Mouse (Mus musculus): ENCODE data around the gene Gm10251. TPM values are rescaled to one million over a fixed set of nuclear protein-coding genes. Genes with fewer than 3 reads are reported as not detected.
"Not testable (repeated sequence)": the region's sequence is repeated elsewhere in the genome, so short reads cannot be mapped to it uniquely, and the experiment has no call there.

The Gm10251 gene
- not detected in 2 replicates for polyA plus RNA-seq (2015; fragmentation: Nextera tagmentation; extraction: Ambion mirVana)

GRCm38 (mm10) chr14:6684070-6684469, at the start of gene Gm10251:
Gm10251 (minus strand) TSS chr14:6684170.
- H3K27me3 ChIP-seq (ENCODE audit: control insufficient read depth, insufficient read depth, low read depth, low read length); H3K9me3 ChIP-seq (ENCODE audit: control insufficient read depth, low read length); H3K9ac ChIP-seq (ENCODE audit: low read length); H3K27ac ChIP-seq (ENCODE audit: low read length); H3K4me2 ChIP-seq (ENCODE audit: low read depth, low read length); ATAC-seq (ENCODE audit: low read depth); H3K4me1 ChIP-seq (replicated peaks; ENCODE audit: control insufficient read depth, insufficient read depth, low read length); H3K36me3 ChIP-seq (ENCODE audit: control insufficient read depth, insufficient read depth, low read length); H3K4me3 ChIP-seq (ENCODE audit: low read length): not testable (repeated sequence)
- no CpG with 5 or more reads among the region's 1 CpGs for WGBS

- H3K27me3 ChIP-seq (ENCODE audit: control insufficient read depth, insufficient read depth, low read depth, low read length); H3K4me3 ChIP-seq (ENCODE audit: low read length); H3K27ac ChIP-seq (ENCODE audit: low read length); H3K36me3 ChIP-seq (ENCODE audit: control insufficient read depth, insufficient read depth, low read length); H3K4me1 ChIP-seq (replicated peaks; ENCODE audit: control insufficient read depth, insufficient read depth, low read length); ATAC-seq (ENCODE audit: low read depth); H3K9me3 ChIP-seq (ENCODE audit: control insufficient read depth, low read length); H3K4me2 ChIP-seq (ENCODE audit: low read depth, low read length); H3K9ac ChIP-seq (ENCODE audit: low read length): not testable (repeated sequence)
- no CpG with 5 or more reads among the region's 2 CpGs for WGBS
Measured at GRCm38 (mm10) chr14:6720151-6720550, 36.2 kb upstream of the Gm10251 start, which contains the start of gene Gm8050. Gm8050 (minus strand) TSS chr14:6720251.

GRCm38 (mm10) chr14:6622318-6622717, 61.7 kb downstream of the Gm10251 start, which contains the start of gene Gm3460:
Gm3460 (minus strand) TSS chr14:6622418.
- H3K9me3 ChIP-seq (ENCODE audit: control insufficient read depth, low read length); ATAC-seq (ENCODE audit: low read depth); H3K9ac ChIP-seq (ENCODE audit: low read length); H3K4me2 ChIP-seq (ENCODE audit: low read depth, low read length); H3K27me3 ChIP-seq (ENCODE audit: control insufficient read depth, insufficient read depth, low read depth, low read length); H3K4me3 ChIP-seq (ENCODE audit: low read length); H3K27ac ChIP-seq (ENCODE audit: low read length); H3K4me1 ChIP-seq (replicated peaks; ENCODE audit: control insufficient read depth, insufficient read depth, low read length); H3K36me3 ChIP-seq (ENCODE audit: control insufficient read depth, insufficient read depth, low read length): not testable (repeated sequence)
- 83% methylated on average over 1 of the region's 2 CpGs for WGBS

GRCm38 (mm10) chr14:6606436-6606835, 77.5 kb downstream of the Gm10251 start:
- H3K4me2 ChIP-seq (ENCODE audit: low read depth, low read length), result not testable (repeated sequence)

GRCm38 (mm10) chr14:6605004-6605403, 79.0 kb downstream of the Gm10251 start:
- Histone ChIP-seq H3K4me2 (ENCODE audit: low read depth, low read length) (peak overlapping the region; percentile 60), H3K4me3 (ENCODE audit: low read length) (peak overlapping the region; percentile 39)
- not testable (repeated sequence) for H3K4me1 ChIP-seq (replicated peaks; ENCODE audit: control insufficient read depth, insufficient read depth, low read length); H3K9me3 ChIP-seq (ENCODE audit: control insufficient read depth, low read length); H3K27ac ChIP-seq (ENCODE audit: low read length); ATAC-seq (ENCODE audit: low read depth); H3K9ac ChIP-seq (ENCODE audit: low read length); H3K36me3 ChIP-seq (ENCODE audit: control insufficient read depth, insufficient read depth, low read length); H3K27me3 ChIP-seq (ENCODE audit: control insufficient read depth, insufficient read depth, low read depth, low read length)
- WGBS, result 1% methylated on average over 16 of the region's 20 CpGs

More at GRCm38 (mm10) chr14:6606436-6606835, 77.5 kb downstream of the Gm10251 start:
- not testable (repeated sequence) for H3K9me3 ChIP-seq (ENCODE audit: control insufficient read depth, low read length); H3K9ac ChIP-seq (ENCODE audit: low read length); H3K36me3 ChIP-seq (ENCODE audit: control insufficient read depth, insufficient read depth, low read length); H3K27ac ChIP-seq (ENCODE audit: low read length); H3K4me1 ChIP-seq (replicated peaks; ENCODE audit: control insufficient read depth, insufficient read depth, low read length); H3K27me3 ChIP-seq (ENCODE audit: control insufficient read depth, insufficient read depth, low read depth, low read length); H3K4me3 ChIP-seq (ENCODE audit: low read length); ATAC-seq (ENCODE audit: low read depth)
- no CpG with 5 or more reads among the region's 1 CpGs for WGBS

GRCm38 (mm10) chr14:6604551-6604950, 79.4 kb downstream of the Gm10251 start:
- not testable (repeated sequence) for H3K4me1 ChIP-seq (replicated peaks; ENCODE audit: control insufficient read depth, insufficient read depth, low read length); H3K36me3 ChIP-seq (ENCODE audit: control insufficient read depth, insufficient read depth, low read length); H3K27ac ChIP-seq (ENCODE audit: low read length); H3K9me3 ChIP-seq (ENCODE audit: control insufficient read depth, low read length); ATAC-seq (ENCODE audit: low read depth); H3K27me3 ChIP-seq (ENCODE audit: control insufficient read depth, insufficient read depth, low read depth, low read length); H3K9ac ChIP-seq (ENCODE audit: low read length)
- WGBS, result 5% methylated on average over 20 of the region's 20 CpGs
- Histone ChIP-seq H3K4me2 (ENCODE audit: low read depth, low read length) (peak overlapping the region; percentile 60), H3K4me3 (ENCODE audit: low read length) (peak overlapping the region; percentile 39)

GRCm38 (mm10) chr14:6590513-6590912, 93.5 kb downstream of the Gm10251 start, which contains the start of gene Gm3629:
Gm3629 (minus strand) TSS chr14:6590613.
- H3K4me1 ChIP-seq (replicated peaks; ENCODE audit: control insufficient read depth, insufficient read depth, low read length); H3K4me2 ChIP-seq (ENCODE audit: low read depth, low read length); H3K36me3 ChIP-seq (ENCODE audit: control insufficient read depth, insufficient read depth, low read length); ATAC-seq (ENCODE audit: low read depth); H3K9me3 ChIP-seq (ENCODE audit: control insufficient read depth, low read length); H3K4me3 ChIP-seq (ENCODE audit: low read length); H3K27ac ChIP-seq (ENCODE audit: low read length); H3K27me3 ChIP-seq (ENCODE audit: control insufficient read depth, insufficient read depth, low read depth, low read length); H3K9ac ChIP-seq (ENCODE audit: low read length): not testable (repeated sequence)
- WGBS, result no CpG with 5 or more reads among the region's 2 CpGs

Other genes starting within 250 kb of the Gm10251 start
- not detected in 2 replicates for gene Gm3594, start 239.6 kb downstream of the Gm10251 start, polyA plus RNA-seq (2015; fragmentation: Nextera tagmentation; extraction: Ambion mirVana)
- not detected in 2 replicates for gene Gm8356, start 146.9 kb downstream of the Gm10251 start, polyA plus RNA-seq (2015; fragmentation: Nextera tagmentation; extraction: Ambion mirVana)
- 0.19 TPM in 1 of 2 replicates, not detected in the other for gene Gm3629, start 93.6 kb downstream of the Gm10251 start, polyA plus RNA-seq (2015; fragmentation: Nextera tagmentation; extraction: Ambion mirVana)
- not detected in 2 replicates for gene Gm3460, start 61.8 kb downstream of the Gm10251 start, polyA plus RNA-seq (2015; fragmentation: Nextera tagmentation; extraction: Ambion mirVana)
- not detected in 2 replicates for gene Gm8050, start 36.1 kb upstream of the Gm10251 start, polyA plus RNA-seq (2015; fragmentation: Nextera tagmentation; extraction: Ambion mirVana)
- 3.1 and 4.0 TPM in 2 replicates for gene Gm3636, start 58.2 kb upstream of the Gm10251 start, polyA plus RNA-seq (2015; fragmentation: Nextera tagmentation; extraction: Ambion mirVana)
- not detected in 2 replicates for gene Gm8362, start 90.2 kb upstream of the Gm10251 start, polyA plus RNA-seq (2015; fragmentation: Nextera tagmentation; extraction: Ambion mirVana)
- not detected in 2 replicates for gene Gm3642, start 156.1 kb upstream of the Gm10251 start, polyA plus RNA-seq (2015; fragmentation: Nextera tagmentation; extraction: Ambion mirVana)
- 0.73 and 0.74 TPM in 2 replicates for gene Gm3667, start 205.8 kb upstream of the Gm10251 start, polyA plus RNA-seq (2015; fragmentation: Nextera tagmentation; extraction: Ambion mirVana)

Measured in lung, embryonic 16.5 days (tissue).